Mouse (Mus musculus) heart, postnatal 36 days (tissue): ENCODE results near the gene Tagln2. TPM values are rescaled to one million over a fixed set of nuclear protein-coding genes. Genes with fewer than 3 reads are reported as not detected.

ENCODE experiments used
- DNase-seq, 2 experiments: peaks; one replicate each; pipeline ENCODE4 v3.0.0; 2021 to 2022
- intact Hi-C: fragments of 180-260 bp; cut with DNase I; formaldehyde crosslinking; loops from one replicate; pipeline ENCODE4 v1.15.1; 2025
- total RNA-seq, 2 experiments: library from RNA; stranded (reverse); gene quantifications; 2 replicates each; pipeline ENCODE4 v1.2.3; 2021

The Tagln2 gene
- total RNA-seq, 2 experiments from 2014 or later = 71.9 to 78.4 TPM

DNA sequence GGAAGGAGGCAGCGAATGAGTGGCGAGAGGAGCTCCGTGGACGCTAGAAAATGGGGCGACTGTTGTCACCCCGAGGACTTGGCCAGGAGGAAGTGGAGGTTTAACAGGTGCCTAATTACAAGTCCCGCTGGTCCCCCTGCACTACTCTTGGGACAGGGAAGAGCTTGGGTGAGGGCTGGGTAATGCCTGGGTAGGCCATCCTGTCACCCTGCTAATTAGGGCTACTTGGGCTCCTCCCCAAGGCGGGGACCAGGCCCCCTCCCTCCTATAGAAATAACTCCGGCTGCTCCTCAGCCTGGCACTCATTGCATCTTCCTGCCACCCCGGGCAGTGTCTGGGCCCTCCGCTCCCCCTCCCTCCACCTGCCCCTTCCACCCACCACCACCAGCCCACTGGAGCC is 55.8 kb downstream of the Tagln2 start, which contains the start of gene Vsig8:
Vsig8 (plus strand) TSS at position 301 of the 400 bp plus-strand sequence.
- no peak for DNase-seq
- intact Hi-C loops = no loop called here

Other genes with a start within 250 kb of the Tagln2 start
- not detected for gene Atp1a4, start 241.6 kb upstream of the Tagln2 start, total RNA-seq
- gene Igsf8, start 238.4 kb upstream of the Tagln2 start, total RNA-seq = 10 to 100 TPM; 10.9 to 12.4 TPM
- gene Atp1a2, start 202.0 kb upstream of the Tagln2 start, total RNA-seq = 100 to 1,000 TPM; 604 to 624 TPM
- gene Kcnj9, start 170.7 kb upstream of the Tagln2 start, total RNA-seq = not detected
- gene Kcnj10, start 158.8 kb upstream of the Tagln2 start, total RNA-seq = under 1 TPM; 0.05 to 0.11 TPM
- gene Pigm, start 123.5 kb upstream of the Tagln2 start, total RNA-seq = 1 to 10 TPM; 4.4 to 4.8 TPM
- gene Slamf9, start 24.7 kb upstream of the Tagln2 start, total RNA-seq = 1 to 10 TPM; 1.1 to 1.5 TPM
- under 1 TPM; 0.75 to 0.76 TPM for gene Igsf9, start 18.3 kb upstream of the Tagln2 start, total RNA-seq
- under 1 TPM; 0.14 to 0.92 TPM for gene Cfap45, start 20.8 kb downstream of the Tagln2 start, total RNA-seq
- gene Vsig8, start 55.9 kb downstream of the Tagln2 start, total RNA-seq = not detected
- gene Slamf8, start 90.5 kb downstream of the Tagln2 start, total RNA-seq = under 1 TPM; 0.22 to 0.42 TPM
- gene Fcrl6, start 102.5 kb downstream of the Tagln2 start, total RNA-seq = not detected
- gene Dusp23, start 132.9 kb downstream of the Tagln2 start, total RNA-seq = 10 to 100 TPM; 12.7 to 13.3 TPM
- not detected for gene Crp, start 198.0 kb downstream of the Tagln2 start, total RNA-seq